Mouse (Mus musculus): ENCODE data around the gene Ppp1r3c.

The Ppp1r3c gene

DNA sequence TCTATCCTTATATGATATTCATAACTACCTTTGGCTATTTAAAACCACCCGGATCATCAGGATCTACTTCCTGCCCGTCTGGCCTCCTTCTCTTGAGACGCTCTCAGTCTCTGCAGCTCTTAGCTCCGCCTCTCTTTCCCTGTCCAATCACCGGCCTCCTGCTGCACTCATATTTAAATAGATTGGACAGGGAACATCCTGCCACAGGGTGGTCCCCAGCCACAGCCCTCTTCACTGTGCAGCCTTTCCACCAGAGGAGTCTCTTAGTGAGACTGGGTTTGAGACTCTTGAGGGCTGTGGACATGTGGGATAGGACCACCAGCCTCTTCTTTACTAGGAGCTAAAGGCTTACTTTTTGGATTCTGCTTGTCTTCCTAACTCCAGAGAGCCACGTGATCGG, 20.2 kb downstream of the Ppp1r3c start:
- DNase-seq (ENCODE audit: low spot score in 2 of 2) = no peak

DNA sequence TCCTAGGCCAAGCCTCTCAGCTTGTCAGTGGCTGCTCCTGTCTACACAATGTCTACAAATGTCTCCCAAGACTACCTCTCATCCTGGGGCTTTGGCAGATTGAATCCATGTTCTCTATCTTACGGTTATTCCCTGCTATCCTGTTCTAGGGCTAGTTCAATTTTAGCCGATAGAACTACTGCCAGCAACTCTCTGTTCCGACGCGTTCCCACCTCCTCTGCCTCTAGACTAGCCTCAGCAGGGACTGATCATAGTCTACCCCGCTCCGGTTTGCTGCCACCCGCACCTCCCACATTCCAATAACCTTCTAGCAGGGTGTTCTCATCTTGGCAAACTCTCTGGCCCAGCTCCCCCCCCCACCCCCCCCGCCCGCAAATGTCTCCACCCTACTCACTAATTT, 20.9 kb downstream of the Ppp1r3c start:
- no peak for DNase-seq (ENCODE audit: low spot score in 2 of 2)

DNA sequence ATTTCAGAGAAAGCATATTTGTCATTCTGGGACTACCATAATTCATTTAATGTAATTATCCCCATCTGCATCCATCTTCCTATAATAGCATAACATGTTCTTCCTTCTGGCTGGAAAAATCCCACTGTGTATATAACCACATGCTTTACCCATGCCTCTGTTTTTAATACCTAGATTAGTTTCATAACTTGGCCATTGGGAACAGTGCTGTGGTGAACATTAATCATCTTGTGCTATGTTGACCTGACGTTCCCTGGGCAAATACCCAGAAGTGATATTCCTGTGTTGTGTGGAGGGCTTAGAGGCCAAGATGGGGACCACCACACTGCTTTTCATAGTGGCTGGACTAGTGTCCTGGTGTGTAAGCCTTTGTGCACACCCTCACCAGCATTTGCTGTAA, 22.0 kb downstream of the Ppp1r3c start:
- no peak for DNase-seq (ENCODE audit: low spot score in 2 of 2)

- no peak for DNase-seq (ENCODE audit: low spot score in 2 of 2)
These were observed 23.4 kb downstream of the Ppp1r3c start for GRCm38 (mm10) chr19:36713092-36713491.

- DNase-seq (ENCODE audit: low spot score in 2 of 2) = no peak
These were observed 30.3 kb downstream of the Ppp1r3c start for GRCm38 (mm10) chr19:36706195-36706594.

GRCm38 (mm10) chr19:36705286-36706146, 30.9 kb downstream of the Ppp1r3c start:
- DNase-seq (ENCODE audit: low spot score in 2 of 2) = no peak

GRCm38 (mm10) chr19:36704763-36705162, 31.7 kb downstream of the Ppp1r3c start:
- DNase-seq (ENCODE audit: low spot score in 2 of 2) = no peak

DNA sequence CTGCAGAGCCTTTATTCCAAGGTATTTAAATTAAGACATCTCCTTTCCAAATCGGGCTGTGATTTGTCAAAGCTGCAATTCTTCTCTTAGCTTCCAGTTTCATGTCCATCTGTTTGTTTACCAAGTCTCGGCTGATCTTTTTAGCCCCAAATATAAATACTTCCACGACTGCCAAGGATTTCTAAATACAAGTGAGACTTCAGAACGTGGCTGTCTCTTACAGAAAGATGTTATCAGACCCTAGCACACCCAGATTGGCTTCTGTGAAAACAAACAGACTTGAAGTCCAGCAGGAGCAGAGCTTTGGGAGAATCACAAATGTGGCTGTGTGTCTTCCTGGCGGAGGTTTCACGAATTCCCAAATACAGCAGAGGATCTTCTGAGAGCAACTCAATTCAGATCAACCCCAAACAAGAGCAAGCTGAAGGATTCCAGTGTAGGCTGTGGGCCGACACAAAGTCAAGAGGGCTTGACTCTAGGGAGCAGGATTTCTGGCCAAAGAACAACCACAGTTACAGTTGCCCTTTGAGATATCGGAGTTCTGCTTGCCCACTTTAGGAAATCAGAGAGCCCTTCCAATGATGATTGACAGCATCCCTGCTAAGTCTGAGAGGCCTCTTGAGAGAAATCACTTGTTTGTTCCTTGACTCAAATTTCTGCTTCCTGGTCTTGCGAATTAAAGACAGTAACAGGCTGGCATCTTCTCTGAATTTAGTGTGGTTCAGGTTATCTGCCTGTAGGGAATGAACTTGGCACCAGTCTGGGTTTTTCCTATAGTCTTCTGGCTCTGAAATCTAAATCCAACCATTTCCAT, 34.4 kb downstream of the Ppp1r3c start:
- no peak for DNase-seq (ENCODE audit: low spot score in 2 of 2)

DNA sequence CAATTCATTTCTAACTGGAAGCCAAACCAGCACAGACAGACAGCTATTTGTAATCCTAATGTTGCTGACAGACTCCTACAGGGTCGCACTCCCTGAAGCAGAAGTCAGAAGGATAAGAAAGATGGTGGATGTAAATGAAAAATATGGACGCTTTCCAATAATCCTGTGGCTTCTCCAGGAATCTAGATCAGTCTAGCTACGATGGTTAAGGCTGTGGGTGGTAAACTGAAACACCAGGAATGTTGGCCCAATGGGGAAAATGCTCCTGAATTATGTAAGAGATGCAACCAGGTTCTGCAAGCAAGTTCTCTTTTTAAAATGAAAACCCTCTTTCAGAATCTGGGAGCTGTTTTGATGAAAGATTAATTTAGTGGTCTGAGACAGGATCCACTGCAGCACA, 35.1 kb downstream of the Ppp1r3c start:
- DNase-seq (ENCODE audit: low spot score in 2 of 2) = no peak

DNA sequence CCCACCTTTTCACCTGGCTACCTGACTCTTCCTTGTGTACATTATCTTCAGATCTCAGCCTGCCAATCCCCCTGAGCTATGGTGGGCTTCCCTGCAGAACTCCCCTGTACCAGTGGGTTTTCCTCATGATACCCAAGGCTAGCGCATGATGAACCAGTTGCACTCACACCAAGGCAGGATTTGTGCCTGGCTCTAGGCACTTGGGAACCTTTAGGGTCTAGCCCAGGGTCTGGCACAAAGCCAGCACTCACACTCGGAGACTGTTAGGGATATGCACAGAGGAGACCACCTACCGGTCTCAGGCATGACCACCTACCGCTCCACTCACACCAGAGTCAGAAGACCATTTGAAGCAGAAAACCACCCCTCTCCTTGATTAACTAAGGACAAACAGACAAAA, 35.5 kb downstream of the Ppp1r3c start:
- DNase-seq (ENCODE audit: low spot score in 2 of 2) = no peak

DNA sequence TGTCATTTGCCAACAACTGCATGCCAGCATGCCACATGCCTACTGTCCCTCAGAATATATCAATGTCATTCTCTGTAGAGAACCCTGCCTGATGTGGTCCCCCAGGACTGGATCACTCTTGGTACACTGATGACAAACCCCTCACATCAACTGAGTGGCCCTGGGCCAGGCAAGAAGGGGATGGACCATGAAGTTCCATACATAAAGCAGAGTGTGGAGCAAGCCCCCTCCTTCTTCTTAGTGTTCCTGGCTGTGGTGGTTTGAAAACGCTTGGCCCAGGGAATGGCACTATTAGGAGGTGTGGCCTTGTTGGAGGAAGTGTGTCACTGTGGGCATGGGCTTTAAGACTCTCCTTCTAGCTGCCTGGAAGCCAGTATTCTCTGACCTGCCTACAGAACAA, 37.3 kb downstream of the Ppp1r3c start:
- no peak for DNase-seq (ENCODE audit: low spot score in 2 of 2)

DNA sequence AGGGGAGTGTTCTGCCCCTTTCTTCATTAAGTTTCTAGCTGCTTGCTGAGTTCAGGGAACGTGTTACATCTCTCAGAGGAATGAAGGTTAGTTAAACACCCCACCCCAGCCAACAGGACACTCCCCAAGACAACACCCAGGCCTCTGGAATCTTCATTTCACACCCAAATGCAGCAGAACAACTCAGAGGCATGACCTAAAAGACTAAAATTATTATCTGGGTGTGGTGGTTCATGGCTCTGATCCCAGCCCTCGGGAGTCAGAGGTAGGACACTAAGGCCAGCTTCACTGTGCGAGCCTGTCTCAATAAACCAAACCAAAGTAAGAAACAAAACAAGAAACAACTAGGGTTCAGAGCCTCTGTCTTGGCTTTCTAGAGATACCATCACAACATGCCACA, 38.3 kb downstream of the Ppp1r3c start:
- DNase-seq (ENCODE audit: low spot score in 2 of 2) = no peak

DNA sequence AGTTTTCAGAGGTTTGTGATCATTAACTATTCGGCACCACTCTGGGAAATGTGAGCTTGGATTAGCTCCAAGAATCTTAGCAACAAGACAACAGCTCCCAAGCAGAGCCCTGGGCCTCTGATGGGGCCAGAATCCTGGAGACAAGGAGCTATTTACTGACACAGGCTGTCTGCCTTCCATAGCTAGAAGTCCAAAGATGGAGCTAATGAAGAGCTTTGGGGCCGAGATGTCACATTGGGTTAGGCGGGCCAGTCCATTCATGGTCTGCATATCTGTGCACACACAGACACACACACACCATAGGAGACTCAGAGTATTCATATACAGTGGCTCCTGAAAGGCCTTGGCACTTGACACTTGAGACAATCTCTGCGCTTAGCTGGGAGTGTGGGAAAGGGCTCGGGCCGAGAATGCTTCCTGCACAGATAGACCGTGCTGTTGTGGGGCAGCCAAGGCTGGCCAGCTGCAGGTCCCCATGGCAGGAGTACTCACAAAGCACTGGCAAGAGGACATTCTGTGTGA, 39.8 kb downstream of the Ppp1r3c start:
- DNase-seq (ENCODE audit: low spot score in 2 of 2) = no peak

DNA sequence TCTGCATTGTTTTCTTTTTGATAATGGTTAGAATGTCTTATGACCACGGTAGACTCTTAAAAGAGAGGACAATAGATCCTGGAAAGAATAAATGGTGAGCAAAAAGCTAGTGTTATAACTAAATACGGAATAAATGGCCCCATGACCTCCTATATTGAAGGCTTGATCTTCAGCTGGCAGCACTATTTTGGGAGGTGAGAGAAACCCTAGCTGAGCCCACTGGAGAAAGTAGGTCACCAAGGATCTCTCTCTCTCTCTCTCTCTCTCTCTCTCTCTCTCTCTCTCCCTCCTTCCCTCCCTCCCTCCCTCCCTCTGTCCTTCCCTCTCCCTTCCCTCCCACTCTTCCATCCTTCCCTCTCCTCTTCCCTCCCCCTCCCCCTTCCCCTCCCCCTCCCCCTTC, 42.9 kb downstream of the Ppp1r3c start:
- DNase-seq (ENCODE audit: low spot score in 2 of 2) = no peak

GRCm38 (mm10) chr19:36691941-36692340, 44.5 kb downstream of the Ppp1r3c start:
- no peak for DNase-seq (ENCODE audit: low spot score in 2 of 2)

GRCm38 (mm10) chr19:36691245-36691644, 45.2 kb downstream of the Ppp1r3c start:
- no peak for DNase-seq (ENCODE audit: low spot score in 2 of 2)

DNA sequence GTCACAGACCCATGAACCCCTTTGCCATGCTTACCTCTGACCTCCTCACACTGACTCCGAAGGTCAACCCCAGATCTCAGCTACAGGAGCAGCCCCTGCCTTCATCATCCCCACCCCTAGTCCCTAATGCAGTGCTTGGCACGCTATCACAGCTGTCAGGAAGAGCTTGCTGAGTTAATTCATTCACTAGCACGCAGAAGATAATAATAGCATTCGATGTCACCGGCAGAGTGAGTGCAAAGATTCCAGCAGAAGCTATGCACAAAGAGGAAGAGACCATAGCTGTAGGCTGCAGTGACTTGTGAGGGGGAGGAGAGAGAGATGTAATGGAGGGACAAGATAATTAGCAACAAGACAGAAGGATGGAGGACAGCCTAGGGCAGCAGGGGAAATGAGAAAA, 47.2 kb downstream of the Ppp1r3c start:
- no peak for DNase-seq (ENCODE audit: low spot score in 2 of 2)

- peak in 1 of 2 experiments; percentile 34 for DNase-seq (ENCODE audit: low spot score in 2 of 2)
These were observed 48.4 kb downstream of the Ppp1r3c start for GRCm38 (mm10) chr19:36687843-36688637.

DNA sequence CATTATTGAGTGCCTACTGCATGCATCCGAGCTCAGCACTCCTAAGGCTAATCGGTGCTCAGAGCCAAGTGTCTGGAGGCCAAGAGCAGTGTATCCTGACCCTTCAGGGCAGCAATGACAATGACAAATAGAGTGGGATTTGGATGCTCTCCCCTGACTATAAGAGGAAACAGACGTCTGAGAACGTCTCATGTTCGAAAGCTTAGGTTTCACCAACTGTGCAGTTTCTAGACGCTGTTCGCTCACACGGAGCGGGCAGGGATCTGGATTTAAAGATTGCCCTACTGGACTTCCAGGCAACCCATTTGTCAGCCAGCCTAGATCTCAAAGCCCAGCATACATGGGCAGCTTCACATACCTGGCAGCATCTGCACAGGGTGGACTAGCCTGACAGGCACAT, 49.4 kb downstream of the Ppp1r3c start:
- no peak for DNase-seq (ENCODE audit: low spot score in 2 of 2)

DNA sequence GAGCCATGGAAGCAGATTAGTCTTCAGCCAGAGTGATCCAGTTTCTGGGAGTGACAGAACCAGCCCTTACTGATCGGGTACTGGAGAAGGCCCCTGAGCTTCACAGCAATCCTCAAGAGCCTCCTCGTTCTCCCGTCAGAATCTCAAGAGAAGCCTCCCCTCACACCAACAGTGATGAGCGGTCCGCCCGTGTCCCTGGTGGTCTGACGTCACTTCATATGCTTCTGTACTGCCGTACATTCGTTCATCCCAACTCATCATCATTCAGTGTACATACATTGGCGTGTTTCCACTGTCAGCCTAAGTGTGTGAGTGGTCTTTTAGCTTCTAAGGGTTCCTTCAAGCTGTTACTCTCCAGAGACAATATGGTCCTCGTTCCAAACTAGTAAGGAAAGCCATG, 50.4 kb downstream of the Ppp1r3c start:
- DNase-seq (ENCODE audit: low spot score in 2 of 2) = no peak

DNA sequence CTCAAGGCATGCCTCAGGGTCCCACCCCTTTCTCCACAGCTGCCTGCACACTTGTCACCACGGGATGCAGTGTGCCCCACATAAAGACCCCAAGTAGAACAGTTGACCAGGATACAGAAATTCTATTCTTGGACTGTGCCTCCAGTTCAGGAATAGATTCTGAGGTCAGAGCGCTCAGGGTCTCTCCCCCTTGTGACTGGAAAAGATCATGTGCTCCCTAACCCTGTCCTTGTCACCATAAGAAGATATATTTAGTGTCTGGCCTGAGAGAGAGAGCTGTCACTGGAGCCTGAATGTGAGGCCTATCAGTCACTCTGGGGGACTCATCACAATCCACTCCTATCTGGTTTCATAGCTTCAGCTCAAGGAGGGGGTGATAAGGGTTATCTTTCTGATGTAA, 53.9 kb downstream of the Ppp1r3c start:
- DNase-seq (ENCODE audit: low spot score in 2 of 2) = no peak

All from frontal cortex, postnatal 14 days (tissue).